34 mouse cellular contexts compared by ENCODE assay signal in the genomic region with DNA sequence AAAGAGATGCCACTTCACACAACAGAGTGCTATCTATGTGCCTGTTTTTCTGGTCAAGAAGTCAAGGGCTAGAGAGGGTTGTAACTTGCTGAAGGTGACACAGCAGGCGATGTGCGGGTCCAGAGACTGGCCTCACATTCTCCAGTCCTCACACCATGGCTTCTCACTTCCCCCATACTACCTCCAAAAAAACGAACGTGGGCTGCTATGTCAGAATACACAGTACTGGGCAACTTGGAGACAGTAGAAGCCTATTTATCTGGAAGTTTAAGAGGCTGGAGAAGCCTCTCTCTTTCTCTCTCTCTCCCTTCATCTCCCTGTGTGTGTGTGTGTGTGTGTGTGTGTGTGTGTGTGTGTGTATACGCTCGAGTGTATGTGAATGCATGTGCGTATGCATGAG.
"Had no signal": no experiment of that assay in that cellular context is flagged by ENCODE, and none has a peak within 500 bp of the region (broad histone marks: within the 10 kb centered on the region; RNA-seq: fewer than 3 reads in every experiment).

No protein-coding gene starts in this region.

- ATAC-seq: hindbrain, embryonic 16.5 days; hindbrain, postnatal 0 days; inflammation-experienced regulatory T-cells, adult 6 months; intestine, embryonic 15.5 days; intestine, embryonic 16.5 days; intestine, postnatal 0 days had no signal

- H3K27ac ChIP-seq: heart, embryonic 10.5 days; heart, embryonic 13.5 days; heart, embryonic 15.5 days; hindbrain, embryonic 10.5 days; hindbrain, embryonic 12.5 days; hindbrain, embryonic 13.5 days; hindbrain, embryonic 14.5 days; hindbrain, embryonic 15.5 days; hindbrain, postnatal 0 days; intestine, embryonic 15.5 days; kidney, embryonic 15.5 days; kidney, postnatal 0 days; layer of hippocampus, adult 2 months had no signal

- H3K4me3 ChIP-seq: heart, embryonic 10.5 days; heart, embryonic 12.5 days; heart, embryonic 13.5 days; heart, embryonic 15.5 days; hindbrain, embryonic 10.5 days; hindbrain, embryonic 12.5 days; hindbrain, embryonic 13.5 days; hindbrain, embryonic 15.5 days; intestine, embryonic 15.5 days; kidney, embryonic 15.5 days; layer of hippocampus, adult 2 months had no signal

- DNase-seq: heart, postnatal 10 days; heart, postnatal 14 days; heart, postnatal 36 days; heart, postnatal 4 days; kidney, adult 11 months; kidney, adult 18-20 months; kidney, adult 2 months; kidney, adult 8-10 months; kidney, adult 9 months; kidney, postnatal 10 days; kidney, postnatal 14 days; kidney, postnatal 25 days; kidney, postnatal 36 days; kidney, postnatal 4 days; layer of hippocampus, adult 9-11 months; layer of hippocampus, postnatal 36 days had no signal
